Mouse (Mus musculus) testis, postnatal 10 days (tissue): ENCODE measurements around the gene Pnck.

Experiments used
- DNase-seq: peaks from one replicate; pipeline ENCODE4 v3.0.0; 2021; ENCODE audit warnings: low spot score

The Pnck gene

DNA sequence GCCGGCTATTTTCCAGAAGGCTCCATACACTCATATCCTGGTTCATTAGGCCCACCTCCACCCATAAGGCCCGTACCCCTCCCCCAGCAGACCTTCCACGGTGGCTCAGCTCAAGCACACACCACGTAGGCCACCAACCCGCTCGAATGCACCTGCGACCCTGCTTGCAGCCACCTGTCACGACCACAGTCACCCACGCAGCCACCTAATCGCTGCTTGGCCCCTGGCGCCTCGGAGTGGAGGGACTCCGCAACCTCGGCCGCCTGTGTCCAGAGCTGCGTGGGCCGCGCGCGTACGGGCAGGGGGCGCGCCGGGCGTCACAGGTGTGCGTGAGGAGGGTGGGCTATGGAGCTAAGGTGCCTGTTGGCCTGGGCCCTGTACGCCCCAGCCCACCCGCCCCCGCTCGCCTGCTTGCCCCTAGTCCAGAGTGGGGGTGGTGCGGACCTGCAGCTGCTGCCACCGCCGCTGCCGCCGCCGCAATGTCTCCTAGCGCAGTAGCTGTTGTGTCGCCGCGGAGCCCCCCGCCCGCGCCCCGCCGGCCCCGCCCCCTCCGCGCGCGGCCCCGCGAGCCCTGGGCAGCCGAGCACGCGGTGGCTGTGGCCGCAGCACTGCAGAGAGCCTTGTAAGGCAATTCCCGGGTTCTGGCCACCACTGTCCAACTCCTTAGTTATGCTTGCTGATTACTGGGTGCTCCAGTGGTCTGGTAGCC is at the start of gene Pnck:
Pnck (minus strand) TSS at position 543 of the 709 bp plus-strand sequence.
- peak; percentile 41 for DNase-seq

DNA sequence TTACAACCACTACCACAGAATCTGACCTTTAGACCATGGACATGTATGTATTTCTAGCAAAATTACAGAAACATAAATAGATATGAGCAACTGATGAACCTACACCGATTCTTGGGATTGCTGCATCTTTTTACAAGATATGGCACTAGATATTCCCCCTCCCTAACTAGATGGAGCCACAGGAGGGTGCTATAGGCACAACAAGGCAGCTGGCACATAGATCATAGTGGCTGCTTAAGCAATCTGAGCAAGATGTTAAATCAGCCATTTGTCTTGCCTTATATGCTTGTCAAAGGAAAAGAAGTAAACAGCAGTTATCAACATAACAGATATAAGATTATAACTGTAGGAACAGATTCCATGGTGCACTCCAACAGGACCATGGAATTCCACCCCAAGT is 40.6 kb upstream of the Pnck start:
- DNase-seq = no peak

DNA sequence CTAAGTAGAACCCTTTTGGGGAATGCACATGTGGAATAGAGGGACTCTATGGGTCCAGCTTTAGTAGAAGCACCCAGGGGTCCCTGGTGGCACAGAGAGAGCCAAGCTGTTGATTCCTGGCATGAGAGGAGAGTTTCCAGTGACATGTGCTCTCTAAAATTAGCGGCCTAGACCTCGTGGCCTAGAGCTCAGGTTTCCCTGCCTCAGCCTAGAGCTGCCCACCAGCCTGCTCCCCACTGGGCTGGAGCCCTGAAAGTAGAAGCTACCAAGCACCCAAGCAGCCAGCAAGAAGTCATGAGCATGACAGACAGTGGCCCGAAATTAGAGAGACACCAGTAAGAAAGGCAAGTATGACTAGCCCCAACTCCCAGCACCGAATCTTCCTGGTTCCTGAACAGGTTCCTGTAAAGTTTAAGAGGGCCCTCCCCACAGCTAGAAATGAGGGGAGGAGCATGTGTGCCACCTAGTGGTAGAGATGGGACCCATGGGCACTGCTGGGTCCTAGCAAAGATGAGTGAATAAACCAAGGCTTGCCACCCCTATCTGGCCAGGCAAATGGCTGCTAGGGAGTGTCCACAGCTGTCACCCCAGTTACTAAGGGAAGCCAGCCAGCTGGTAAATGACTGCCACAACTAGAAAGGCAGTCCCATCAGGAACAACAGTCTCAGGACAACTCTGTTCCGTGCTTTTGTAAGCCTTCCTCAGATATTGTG is 31.2 kb upstream of the Pnck start:
- peak; percentile 48 for DNase-seq

DNA sequence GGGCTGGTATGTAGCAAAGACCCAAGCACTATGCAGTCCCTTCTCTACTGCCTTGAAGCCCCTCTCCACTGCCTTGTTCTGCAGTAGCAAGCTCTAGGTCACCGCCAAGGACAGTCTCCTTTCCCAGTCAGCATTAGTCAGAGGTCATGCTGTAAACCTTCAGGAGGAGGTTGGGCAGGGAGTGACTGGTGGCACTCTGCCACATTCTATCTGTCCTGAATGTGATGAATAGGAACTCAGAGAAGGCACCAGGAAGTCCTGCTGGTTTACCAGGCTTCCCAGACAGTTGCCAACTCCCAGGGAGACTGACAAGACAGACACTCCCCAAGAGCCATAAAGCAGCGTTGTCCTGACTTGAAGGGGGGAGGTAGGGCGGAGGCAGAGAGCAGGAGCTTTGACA is 25.7 kb upstream of the Pnck start:
- peak; percentile 43 for DNase-seq

DNA sequence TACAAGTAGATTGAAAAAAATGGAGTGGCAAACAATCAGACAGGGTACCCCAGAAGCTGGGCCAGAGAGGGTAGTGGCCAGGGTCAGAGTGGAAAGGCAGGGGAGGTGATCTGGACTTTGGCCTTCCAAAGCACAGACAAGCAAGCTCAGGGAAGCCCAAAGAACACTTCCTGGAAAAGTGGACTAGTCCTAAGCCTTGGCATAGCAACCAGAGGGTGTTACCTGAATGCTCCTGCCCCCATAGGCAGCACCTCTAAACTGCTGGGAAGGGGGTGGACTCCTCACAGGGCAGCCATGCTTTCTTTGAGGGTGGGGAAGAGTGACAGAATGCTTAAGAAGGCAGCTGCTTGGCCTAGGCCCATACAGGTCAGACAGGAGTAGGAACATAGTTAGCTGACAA is 25.1 kb upstream of the Pnck start:
- no peak for DNase-seq

DNA sequence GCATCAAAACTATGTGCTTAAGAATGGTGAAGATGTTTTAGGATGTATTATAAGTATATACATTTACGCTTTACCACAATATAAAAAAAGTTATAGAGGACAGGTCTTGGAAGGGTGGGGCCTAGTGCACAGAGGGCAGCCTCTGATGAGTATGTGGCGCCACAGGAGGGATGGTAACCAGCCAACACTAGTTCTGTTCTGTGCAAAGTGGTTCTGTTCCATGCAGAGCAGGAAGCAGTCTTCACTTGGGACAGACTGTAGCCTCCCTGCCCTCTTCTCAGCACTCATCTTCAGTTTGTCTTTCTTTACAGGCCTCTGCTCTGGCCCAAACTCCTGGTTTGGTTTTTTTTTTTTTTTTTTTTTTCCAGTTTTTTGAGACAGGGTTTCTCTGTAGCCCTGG is 24.2 kb upstream of the Pnck start:
- DNase-seq = no peak

DNA sequence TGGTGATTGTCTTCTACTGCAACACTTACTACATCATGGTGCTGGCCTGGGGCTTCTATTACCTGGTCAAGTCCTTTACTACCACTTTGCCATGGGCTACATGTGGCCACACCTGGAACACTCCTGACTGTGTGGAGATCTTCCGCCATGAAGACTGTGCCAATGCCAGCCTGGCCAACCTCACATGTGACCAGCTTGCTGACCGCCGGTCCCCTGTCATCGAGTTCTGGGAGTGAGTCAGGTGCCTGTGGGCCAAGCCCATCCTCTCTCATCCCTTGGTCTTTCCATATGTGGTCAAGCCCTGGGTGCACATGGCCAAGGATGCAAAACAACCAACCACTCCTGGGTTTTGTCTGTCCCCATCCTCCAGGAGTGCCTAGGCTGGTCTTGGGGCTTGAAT is 16.8 kb upstream of the Pnck start:
- DNase-seq = no peak

DNA sequence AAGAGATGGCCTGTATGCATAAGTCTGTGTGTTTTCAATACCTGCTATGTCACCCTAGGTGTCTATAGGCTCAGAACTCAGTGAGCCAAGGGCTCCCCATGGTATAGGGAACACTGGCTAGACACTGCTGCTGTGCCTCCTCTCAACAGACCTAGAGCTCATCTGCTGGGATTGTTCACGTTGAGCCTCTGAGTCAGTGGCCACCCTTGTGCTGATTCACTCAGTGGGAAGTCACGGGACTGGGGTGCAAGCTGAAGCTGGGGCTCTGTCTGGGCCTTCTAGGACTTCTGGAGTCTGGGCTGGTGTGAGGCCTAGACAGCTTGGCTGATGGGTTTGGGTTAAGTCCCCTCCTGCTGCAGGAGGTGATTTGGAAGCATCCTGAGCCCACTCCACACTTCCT is 15.3 kb upstream of the Pnck start:
- DNase-seq = no peak

DNA sequence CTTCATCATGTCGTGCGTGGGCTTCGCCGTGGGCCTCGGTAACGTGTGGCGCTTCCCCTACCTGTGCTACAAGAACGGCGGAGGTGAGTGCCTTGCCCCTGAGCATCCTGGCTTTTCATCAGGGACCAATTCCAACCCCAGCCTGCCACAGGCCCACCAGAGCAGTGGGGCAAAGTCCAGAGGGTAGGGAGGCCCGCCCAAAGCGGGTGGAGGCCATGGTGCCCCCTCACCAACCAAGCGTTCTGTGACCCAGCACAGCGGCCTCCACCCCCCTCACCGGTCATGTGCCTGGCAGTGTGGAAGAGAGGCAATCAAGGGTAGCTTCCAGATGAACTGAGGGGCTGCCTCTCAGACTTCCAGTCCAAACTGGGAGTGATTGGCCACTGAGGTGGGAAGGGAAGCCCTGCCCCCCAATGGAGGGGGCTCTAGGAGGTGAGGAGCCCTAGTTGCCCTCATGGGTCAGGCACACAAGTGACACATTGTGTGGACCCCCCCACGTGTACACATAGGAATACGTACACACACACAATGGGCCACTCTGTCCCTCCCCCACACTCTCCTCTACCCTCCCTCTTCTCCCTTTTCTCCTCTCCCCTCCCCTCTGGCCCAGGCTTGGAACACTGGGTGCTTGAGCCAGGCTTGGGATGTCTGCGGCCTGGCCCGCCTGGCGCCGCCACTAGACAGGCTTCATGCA is 14.2 kb upstream of the Pnck start:
- DNase-seq = peak; percentile 48

DNA sequence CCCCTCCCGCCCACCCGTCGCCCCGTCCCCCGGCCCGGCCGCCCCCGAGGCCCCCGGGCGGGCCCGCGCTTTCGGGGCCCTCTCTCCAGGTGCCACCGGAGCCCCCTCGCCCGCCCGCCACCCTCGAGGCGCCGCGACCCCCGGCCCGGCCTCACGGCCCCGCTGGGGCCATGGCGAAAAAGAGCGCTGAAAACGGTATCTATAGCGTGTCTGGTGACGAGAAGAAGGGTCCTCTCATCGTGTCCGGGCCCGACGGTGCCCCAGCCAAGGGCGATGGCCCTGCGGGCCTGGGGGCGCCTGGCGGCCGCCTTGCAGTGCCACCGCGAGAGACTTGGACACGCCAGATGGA is 13.7 kb upstream of the Pnck start:
- DNase-seq = no peak

DNA sequence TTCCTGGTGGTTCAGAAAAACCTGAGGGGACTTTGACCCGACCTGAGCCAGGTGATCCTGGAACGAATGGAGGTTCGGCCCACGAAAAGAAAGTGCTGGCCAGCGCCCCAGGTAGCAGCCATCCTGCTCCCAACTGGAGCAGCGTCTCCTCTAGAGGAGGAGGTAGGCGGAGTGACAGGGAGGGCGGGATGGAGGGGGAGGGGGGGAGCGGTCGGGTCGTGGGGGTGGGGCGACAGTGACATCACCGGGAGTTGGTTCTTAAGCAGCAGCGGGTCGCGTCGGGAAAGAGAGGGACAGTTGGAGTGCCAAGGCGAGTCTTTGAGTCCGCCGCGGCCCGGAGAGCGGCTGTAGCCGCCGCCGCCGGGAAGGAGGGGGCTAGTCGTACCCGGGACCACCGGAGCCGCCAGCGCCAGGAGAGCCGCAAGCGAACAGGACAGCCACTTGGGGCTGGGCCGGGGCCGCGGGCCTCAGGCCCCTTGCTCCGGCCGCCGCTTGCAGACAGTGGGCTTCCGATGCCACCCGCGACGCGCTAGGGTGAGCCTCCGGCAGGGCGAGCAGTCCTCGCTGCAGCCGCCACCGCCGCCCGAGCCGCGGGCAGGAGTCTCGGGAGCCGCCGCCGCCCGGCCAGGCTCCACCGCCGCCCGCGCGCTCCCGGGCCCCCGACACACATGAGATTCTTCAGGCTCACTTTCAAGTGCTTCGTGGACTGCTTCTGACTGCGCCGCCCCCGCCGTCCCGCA is 13.1 kb upstream of the Pnck start, which contains the start of gene Slc6a8:
Slc6a8 (plus strand) TSS at position 272 of the 740 bp plus-strand sequence.
- peak; percentile 72 for DNase-seq

DNA sequence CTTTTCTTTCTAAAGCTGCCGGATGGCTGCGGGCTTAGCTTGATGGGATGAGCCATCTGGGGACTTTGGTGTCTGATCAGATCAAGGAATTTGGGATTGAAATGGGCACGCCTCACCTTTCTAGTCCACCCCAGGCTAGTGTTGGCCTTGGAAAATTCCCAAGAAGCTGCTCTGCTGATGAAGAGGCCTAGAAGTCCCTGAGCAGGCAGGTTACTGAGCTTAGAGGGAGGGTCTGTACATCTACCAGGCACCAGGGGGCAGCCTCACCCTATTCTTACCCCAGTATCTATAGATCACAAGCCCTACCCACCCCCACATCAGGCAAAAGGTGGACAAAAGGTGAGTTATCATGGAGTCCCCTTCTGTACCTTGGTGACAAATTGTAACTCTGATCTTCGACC is 12.1 kb upstream of the Pnck start:
- DNase-seq = peak; percentile 61

DNA sequence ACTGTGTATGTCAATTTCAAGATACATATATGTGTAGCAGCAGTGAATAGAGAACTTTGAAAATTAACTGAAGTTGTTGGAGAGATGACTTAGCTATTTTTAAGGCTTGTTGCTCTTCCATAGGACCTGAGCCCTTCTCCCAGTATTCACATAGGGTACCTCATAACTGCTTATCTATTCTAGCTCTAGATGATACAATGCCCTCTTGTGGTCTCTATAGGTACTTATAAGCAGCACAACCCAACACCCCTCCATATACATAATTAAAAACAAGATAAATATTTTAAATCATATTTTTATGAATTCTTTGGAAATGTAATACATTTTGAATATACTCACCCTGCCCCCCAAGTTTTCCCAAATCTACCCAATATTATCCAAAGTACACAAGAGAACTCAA is 3.2 kb upstream of the Pnck start:
- no peak for DNase-seq

DNA sequence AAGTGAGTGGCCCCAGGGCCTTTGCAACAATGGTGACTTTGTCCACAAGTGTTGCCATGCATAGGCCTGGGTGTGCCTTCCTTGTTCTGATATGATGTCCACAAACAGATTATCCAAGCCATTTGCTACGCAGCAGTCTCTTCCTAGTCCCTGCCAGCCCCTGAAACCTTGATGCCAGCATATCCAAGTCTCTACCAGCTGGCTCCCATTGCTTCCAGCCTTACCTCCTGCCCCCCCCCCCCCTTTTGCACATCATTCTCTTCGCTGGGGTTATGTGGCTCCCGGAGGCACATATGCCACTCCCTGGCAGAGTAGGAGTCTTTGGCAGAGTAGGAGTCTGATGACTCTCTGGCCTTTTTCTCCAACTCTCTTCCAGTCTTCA is 358 bp upstream of the Pnck start:
- no peak for DNase-seq

DNA sequence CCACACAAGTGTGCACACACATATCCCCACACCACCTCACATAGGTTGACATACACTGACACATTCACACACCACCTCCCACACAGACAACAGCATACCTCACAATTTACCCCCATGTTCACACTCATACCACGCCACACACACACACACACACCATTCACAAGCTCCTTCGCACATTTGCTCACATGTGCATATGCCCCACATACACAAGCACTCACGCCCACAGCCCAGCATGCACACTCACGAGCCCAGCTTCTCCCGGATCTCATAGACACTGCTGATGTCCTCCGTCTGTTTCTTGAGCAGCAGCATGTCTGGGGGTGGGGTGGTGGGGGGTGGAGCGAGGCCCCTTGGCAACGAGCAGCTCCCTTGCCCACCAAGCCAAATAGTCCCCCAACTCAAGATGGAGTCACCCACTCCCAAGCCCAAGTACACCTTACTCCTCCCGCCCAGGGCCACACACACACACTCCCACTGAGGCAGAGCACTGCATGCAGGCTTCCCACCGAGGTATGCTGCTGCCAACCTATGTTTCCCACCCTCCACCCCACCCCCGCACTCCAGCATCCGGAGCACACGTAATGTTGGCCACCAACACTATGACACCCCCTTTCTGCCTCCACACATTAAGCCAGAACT is 862 bp downstream of the Pnck start:
- DNase-seq = no peak

DNA sequence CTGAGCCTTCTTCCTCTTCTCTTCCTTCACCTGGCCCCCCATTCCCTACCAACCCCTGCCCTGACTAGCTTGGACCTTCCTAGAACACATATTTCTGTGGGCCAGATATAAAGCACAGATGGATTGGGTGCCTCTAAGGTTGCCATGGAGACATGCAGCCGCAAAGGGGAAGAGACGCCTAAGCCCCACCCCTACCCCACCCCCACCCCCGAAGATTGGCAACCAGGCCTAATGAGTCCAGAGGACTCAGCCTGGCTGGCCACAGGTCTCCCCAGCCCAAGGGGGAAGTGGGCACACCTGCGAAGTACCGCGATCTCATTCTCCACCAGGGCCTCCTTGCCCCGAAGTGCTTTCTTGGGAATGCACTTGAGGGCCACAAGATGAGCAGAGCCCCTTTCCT is 1.5 kb downstream of the Pnck start:
- no peak for DNase-seq

DNA sequence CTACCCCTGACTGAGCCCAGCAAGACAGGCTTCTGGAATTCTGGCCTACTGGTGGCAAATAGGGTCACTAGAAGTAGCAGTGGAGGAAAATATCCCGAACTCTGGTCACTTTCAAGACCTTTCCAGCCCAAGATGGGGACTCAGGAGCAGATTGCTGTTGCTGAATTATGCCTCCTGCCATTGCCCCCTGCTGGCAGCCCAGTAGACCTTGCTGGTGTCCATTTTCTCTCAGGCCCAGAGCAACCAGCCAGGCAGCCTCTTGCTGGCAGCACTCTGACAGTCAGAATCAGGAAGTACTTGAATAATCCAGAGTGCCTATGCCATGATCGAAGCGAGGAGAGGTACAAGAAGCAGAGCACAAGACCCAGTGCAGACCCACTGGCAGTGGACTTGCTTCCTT is 4.4 kb downstream of the Pnck start:
- DNase-seq = peak; percentile 57

DNA sequence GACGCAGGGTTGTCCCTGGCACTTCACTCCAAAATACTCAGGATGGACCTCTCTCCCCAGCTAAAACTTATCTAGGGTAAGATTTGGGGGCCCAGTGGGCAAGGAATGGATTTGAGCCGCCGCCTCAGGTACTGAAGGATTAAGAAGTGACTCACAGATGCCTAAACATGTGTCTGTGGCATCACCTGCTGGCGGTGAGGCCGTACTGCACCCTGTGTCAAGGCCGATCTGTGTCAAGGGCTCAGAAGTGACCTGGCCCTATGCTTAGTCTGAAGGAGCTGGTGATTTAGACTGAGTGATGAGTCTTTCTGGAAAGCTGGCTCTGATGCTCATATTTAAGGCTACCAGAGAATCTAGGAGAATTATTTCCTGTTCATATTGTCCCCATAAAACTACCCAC is 5.7 kb downstream of the Pnck start:
- DNase-seq = peak; percentile 80

DNA sequence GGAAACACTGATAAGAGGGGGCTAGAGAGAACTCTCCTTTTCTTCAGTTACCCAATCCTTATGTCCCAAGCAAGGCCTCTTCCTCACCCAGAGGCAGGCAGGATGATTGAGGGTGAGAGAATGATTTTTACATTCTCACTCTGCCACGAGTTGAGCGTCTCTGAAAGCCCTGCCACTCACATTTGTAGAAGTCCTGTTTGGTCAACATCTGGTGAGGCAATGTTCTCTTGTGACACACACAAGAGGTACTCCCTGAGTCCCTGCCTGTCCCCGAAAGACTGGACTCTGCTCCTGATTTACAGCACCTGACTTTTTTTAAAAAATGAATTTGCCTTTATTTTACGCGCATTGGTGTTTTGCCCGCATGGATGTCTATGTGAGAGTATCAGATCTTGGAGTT is 6.5 kb downstream of the Pnck start:
- no peak for DNase-seq

DNA sequence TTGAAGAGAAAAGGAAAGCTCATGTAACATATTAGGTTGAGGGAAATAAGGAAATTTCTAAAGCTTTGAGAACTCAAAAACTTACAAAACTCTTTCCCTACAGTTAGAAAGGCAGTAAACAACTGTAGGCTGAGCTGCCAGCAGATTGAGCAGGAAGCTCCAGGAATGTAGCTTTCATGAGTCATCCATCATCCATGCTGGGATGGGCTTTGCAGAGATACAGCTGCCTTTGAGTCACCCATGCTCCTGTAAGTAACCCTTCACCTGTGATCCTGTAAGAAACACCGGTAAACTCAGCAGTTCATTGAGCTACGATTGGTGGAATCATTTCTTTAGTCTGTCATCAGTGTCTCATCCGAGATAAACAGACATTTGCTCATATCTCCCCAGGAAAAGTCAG is 9.0 kb downstream of the Pnck start:
- no peak for DNase-seq

DNA sequence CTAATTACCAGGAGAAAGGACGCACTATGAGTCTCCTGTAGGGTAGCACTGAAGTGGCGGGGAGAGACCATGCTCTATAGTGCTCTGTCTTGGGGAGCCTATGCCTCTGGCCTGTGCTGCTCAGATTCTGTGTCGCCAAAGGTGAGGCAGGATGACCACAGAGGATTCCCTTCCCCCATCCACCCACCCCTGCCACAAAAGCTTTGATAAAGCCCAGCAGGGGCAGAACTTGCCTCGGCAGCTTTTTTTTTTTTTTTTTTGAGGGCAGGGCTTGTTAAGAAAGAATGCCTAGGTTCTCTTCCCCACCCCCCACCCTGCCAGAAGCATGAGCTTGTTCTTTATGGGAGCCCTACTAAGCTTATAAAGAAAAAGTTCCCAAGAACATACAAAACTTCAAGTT is 14.8 kb downstream of the Pnck start:
- DNase-seq = no peak

DNA sequence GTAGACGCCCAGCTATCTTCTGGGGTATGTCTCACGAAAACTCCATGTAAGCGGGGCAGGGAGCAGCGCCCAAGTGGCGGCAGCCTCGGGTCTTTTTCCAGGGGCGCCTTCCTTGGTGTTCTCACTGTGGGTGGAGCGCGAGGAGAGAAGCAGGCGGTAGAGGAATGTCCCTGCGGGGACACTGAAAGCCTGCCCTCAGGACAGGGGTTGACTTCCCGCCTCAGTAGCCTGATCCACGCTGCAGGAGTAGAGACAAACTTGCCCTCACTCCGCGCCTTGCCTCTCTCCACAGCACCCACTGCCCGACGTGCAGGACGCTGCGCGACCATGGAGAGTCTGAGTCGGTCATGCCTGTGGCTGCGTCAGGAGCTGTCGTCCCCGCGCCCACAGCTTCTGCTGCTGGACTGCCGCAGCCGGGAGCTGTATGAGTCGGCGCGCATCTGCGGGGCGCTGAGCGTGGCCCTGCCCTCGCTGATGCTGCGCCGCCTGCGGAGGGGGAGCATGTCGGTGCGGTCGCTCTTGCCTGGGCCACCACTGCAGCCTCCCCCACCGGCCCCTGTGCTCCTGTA is 19.9 kb downstream of the Pnck start:
- peak; percentile 39 for DNase-seq
